Mouse (Mus musculus): Measurements from ENCODE around the gene Ipo9. TPM values are rescaled to one million over a fixed set of nuclear protein-coding genes. Genes with fewer than 3 reads are reported as not detected.

The Ipo9 gene
- polyA plus RNA-seq (2014; fragmentation: Nextera tagmentation; extraction: Ambion mirVana), result 114 and 135 TPM in 2 replicates

DNA sequence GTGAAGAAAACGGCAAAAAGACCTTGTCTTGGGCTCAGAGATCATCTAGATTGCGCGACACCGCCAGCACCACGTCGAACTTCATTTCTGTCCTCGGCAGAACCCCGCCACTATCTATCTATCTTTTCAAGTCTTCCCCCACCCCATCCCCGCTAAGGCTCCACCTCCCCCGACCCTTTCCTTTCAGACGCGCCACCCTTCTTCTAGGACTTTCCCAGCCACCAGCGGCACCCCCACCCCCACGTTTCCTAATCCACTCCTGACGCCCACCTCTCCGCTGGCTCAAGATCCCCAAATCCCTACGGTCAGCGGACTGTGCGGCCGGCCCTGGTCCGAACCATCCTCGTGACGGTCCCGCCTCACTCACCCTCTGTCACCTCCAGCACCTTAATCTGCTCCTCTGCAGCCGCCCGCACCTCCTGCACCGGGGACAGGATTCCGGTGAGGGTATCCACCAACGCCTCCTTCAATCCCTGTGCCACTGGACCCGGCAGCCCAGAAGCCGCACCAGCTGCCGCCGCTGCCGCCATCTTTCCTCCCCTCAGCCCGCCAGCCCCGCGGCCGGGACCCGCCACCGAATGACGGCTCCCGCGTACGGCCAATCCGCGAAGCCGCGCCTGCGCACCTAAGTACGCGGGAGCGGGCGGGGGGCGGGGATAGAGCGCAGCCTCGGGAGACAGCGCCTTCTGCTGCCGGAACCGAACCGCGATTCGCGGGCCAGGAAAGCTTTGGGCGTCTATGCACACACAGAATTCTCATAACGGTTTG is at the start of gene Ipo9:
Gene Ipo9 (minus strand): TSS at position 599 of the 768 bp plus-strand sequence.
- DNase-seq (ENCODE audit: low spot score) (peak; percentile 96), ATAC-seq (peak; percentile 96)
- Histone ChIP-seq H3K9ac (ENCODE audit: low read length) (peak within 1 kb of the TSS; percentile 94), H3K4me1 (ENCODE audit: control insufficient read depth, insufficient read depth, low read length) (peaks cover 20% of the 10 kb centered on the region), H3K9me3 (replicated peaks; ENCODE audit: control insufficient read depth, low read length) (no peaks in the 10 kb centered on the region), H3K27ac (ENCODE audit: low read depth, low read length) (peak within 1 kb of the TSS; percentile 86), H3K36me3 (ENCODE audit: control insufficient read depth, insufficient read depth, low read length) (peaks cover 20% of the 10 kb centered on the region), H3K4me2 (ENCODE audit: low read length) (peak within 1 kb of the TSS; percentile 57), H3K27me3 (replicated peaks; ENCODE audit: control insufficient read depth, insufficient read depth, low read length) (no peaks in the 10 kb centered on the region), H3K4me3 (ENCODE audit: low read depth, low read length) (peak within 1 kb of the TSS; percentile 95)
- WGBS, result under 1% methylated on average over 65 of the region's 65 CpGs

DNA sequence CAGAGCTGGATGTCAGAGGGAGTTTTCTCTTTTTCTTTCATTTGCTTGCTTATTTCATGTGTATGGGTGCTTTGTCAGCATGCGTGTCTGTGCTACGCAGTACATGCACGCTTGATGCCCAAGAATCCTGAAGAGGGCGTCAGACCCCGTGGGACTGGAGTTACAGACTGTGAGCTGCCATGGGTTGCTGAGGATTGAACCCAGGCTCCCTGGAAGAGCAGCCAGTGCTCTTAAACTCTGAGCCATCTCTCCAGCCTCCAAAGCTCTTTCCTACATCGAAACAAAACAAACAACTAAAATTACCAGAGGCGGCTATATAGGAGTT is 45.2 kb upstream of the Ipo9 start:
- DNase-seq (ENCODE audit: low spot score) (no peak), ATAC-seq (no peak)
- H3K27ac ChIP-seq (ENCODE audit: low read depth, low read length), result peak overlapping the region; percentile 33; the same call in 1 of the 2 replicates
- H3K4me2 ChIP-seq (ENCODE audit: low read length), result no peak overlapping the region
- no peak overlapping the region for H3K9ac ChIP-seq (ENCODE audit: low read length)
- H3K4me3 ChIP-seq (ENCODE audit: low read depth, low read length), result no peak overlapping the region
- no peaks in the 10 kb centered on the region for H3K9me3 ChIP-seq (replicated peaks; ENCODE audit: control insufficient read depth, low read length)
- 88% methylated on average over 7 of the region's 7 CpGs for WGBS
- H3K4me1 ChIP-seq (ENCODE audit: control insufficient read depth, insufficient read depth, low read length), result no peaks in the 10 kb centered on the region
- peaks cover 24% of the 10 kb centered on the region for H3K36me3 ChIP-seq (ENCODE audit: control insufficient read depth, insufficient read depth, low read length)
- H3K27me3 ChIP-seq (replicated peaks; ENCODE audit: control insufficient read depth, insufficient read depth, low read length), result no peaks in the 10 kb centered on the region

DNA sequence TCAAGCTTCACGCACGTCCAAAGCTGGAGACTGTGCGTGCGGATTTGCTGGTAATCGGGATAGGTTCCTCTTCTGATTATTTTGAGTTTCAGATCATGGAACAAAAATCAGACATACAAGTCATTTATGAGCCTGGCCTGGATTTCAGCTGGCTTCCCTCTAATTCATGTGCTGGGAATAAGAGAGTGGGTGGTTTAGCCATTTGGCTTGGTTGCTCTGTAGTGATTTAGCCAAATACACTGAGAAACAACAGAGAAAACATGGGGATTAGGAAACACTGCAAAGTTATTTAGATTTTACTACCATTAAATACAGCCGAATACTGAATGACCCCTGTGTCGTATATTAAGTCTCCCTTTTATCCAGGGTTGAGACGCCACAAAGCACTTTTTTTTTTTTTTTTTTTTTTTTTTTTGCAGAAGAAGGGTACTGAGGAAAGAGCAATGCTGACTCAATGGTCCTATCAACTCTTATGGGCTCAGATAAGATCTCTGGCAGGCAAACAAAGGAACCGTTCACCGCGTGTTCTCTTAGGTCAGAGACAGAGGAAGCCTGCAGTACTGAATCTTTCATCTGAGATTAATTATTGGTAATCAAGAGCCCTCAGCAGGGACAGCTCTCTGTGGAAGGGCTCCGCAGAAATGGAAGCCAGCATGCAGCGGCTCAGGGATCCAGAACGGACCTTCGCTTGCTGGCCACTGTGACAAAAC is 44.7 kb upstream of the Ipo9 start:
- Histone ChIP-seq H3K4me2 (ENCODE audit: low read length) (no peak overlapping the region), H3K9me3 (replicated peaks; ENCODE audit: control insufficient read depth, low read length) (no peaks in the 10 kb centered on the region), H3K4me3 (ENCODE audit: low read depth, low read length) (no peak overlapping the region), H3K4me1 (ENCODE audit: control insufficient read depth, insufficient read depth, low read length) (no peaks in the 10 kb centered on the region), H3K36me3 (ENCODE audit: control insufficient read depth, insufficient read depth, low read length) (peaks cover 30% of the 10 kb centered on the region), H3K9ac (ENCODE audit: low read length) (no peak overlapping the region), H3K27me3 (replicated peaks; ENCODE audit: control insufficient read depth, insufficient read depth, low read length) (no peaks in the 10 kb centered on the region), H3K27ac (ENCODE audit: low read depth, low read length) (peak overlapping the region; percentile 33; the same call in 1 of the 2 replicates)
- 65% methylated on average over 15 of the region's 15 CpGs for whole genome bisulfite sequencing
- DNase-seq (ENCODE audit: low spot score) (no peak), ATAC-seq (no peak)

DNA sequence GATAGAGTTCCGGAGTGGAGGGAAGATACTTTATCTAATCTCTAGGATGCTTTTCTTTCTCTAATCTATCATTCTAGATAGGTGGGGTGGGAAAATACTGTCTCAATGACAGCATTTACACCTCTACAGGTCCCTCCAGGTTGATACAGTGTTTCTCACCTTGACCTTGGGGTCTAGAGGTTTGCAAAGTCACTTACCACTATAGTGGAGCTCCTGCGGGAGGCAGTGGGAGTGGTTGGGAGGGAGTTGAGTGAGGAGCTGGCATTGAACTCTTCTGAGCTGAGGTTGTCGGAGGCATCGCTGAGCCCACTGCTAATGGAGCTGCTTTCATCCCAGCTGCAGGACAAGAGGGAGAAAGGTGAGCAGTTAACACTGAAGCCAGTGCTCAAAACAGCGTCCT is 42.2 kb upstream of the Ipo9 start:
- DNase-seq (ENCODE audit: low spot score), result no peak
- Histone ChIP-seq H3K27me3 (replicated peaks; ENCODE audit: control insufficient read depth, insufficient read depth, low read length) (no peaks in the 10 kb centered on the region), H3K36me3 (ENCODE audit: control insufficient read depth, insufficient read depth, low read length) (peaks cover 51% of the 10 kb centered on the region), H3K9ac (ENCODE audit: low read length) (no peak overlapping the region), H3K4me3 (ENCODE audit: low read depth, low read length) (no peak overlapping the region), H3K4me1 (ENCODE audit: control insufficient read depth, insufficient read depth, low read length) (no peaks in the 10 kb centered on the region), H3K27ac (ENCODE audit: low read depth, low read length) (no peak overlapping the region), H3K4me2 (ENCODE audit: low read length) (no peak overlapping the region), H3K9me3 (replicated peaks; ENCODE audit: control insufficient read depth, low read length) (no peaks in the 10 kb centered on the region)
- 80% methylated on average over 5 of the region's 5 CpGs for WGBS
- ATAC-seq, result no peak

DNA sequence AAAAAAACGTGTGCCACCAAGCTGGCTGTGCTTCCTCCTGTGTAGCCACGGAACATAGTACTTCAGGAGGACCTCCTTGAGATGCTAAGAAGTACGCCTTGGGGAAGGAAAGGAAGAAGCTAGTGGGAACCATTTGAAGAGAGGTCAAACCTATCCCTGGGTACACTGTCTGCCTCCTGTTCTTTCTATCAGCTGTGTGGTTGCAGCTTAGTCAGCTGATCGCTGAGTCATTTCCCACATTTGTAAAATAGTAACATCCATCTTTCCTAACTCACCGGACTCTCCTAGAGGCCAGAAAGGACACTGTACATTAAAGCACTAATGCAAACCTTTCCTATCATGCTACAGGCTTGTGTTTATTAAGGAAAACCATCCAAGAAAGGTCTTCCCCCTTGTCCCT is 41.4 kb upstream of the Ipo9 start:
- no peaks in the 10 kb centered on the region for H3K4me1 ChIP-seq (ENCODE audit: control insufficient read depth, insufficient read depth, low read length)
- 91% methylated on average over 5 of the region's 5 CpGs for WGBS
- DNase-seq (ENCODE audit: low spot score), result no peak

DNA sequence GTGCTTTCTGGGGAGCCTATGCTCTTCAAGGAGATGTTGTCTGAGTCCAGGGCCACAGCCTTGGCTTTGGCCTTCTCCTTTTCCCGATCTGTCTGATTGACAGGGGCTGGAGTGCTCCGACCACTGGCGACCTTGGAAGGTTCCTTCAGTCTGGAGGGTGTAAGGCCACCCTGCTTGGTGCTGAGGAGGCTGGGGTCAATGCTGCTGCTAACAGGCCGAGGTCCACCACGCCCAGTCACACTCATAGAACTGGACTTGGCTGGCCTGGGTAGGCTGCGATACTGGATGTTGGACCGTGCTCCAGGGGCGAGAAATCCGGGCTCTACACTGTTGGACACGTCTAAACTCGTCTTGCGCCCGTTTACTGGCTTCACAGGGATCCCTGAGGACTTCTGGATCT is 40.2 kb upstream of the Ipo9 start:
- ATAC-seq (no peak), DNase-seq (ENCODE audit: low spot score) (no peak)
- H3K9ac ChIP-seq (ENCODE audit: low read length), result no peak overlapping the region
- H3K4me2 ChIP-seq (ENCODE audit: low read length), result no peak overlapping the region
- H3K36me3 ChIP-seq (ENCODE audit: control insufficient read depth, insufficient read depth, low read length), result peaks cover 69% of the 10 kb centered on the region
- 91% methylated on average over 13 of the region's 13 CpGs for WGBS
- no peak overlapping the region for H3K27ac ChIP-seq (ENCODE audit: low read depth, low read length)
- H3K27me3 ChIP-seq (replicated peaks; ENCODE audit: control insufficient read depth, insufficient read depth, low read length), result no peaks in the 10 kb centered on the region
- no peak overlapping the region for H3K4me3 ChIP-seq (ENCODE audit: low read depth, low read length)
- H3K9me3 ChIP-seq (replicated peaks; ENCODE audit: control insufficient read depth, low read length), result no peaks in the 10 kb centered on the region
- no peaks in the 10 kb centered on the region for H3K4me1 ChIP-seq (ENCODE audit: control insufficient read depth, insufficient read depth, low read length)

More for the DNA sequence above, 41.4 kb upstream of the Ipo9 start:
- Histone ChIP-seq H3K9me3 (replicated peaks; ENCODE audit: control insufficient read depth, low read length) (no peaks in the 10 kb centered on the region), H3K27ac (ENCODE audit: low read depth, low read length) (no peak overlapping the region), H3K27me3 (replicated peaks; ENCODE audit: control insufficient read depth, insufficient read depth, low read length) (no peaks in the 10 kb centered on the region), H3K9ac (ENCODE audit: low read length) (no peak overlapping the region), H3K4me3 (ENCODE audit: low read depth, low read length) (no peak overlapping the region), H3K4me2 (ENCODE audit: low read length) (no peak overlapping the region), H3K36me3 (ENCODE audit: control insufficient read depth, insufficient read depth, low read length) (peaks cover 57% of the 10 kb centered on the region)
- no peak for ATAC-seq

DNA sequence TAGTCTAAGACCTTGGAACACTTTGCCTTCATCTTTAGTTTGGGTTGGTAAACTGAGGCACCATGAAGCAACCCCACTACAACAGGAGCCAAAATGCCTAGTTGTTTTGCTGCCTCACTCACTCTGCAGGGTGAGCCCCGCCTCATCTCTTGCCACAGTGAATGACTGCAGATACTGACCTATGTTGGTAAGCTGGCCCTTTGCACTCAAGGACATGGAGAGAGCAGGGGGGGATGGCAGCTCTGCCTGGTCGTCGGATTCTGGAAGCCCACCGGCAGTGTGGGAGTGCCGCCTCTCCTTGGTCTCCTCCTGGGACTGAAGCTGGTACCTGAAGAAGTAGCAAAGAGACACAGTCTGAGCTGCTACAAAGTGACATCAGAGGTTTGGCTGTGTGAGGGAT is 37.2 kb upstream of the Ipo9 start:
- Histone ChIP-seq H3K4me1 (ENCODE audit: control insufficient read depth, insufficient read depth, low read length) (no peaks in the 10 kb centered on the region), H3K4me2 (ENCODE audit: low read length) (no peak overlapping the region), H3K4me3 (ENCODE audit: low read depth, low read length) (no peak overlapping the region), H3K27ac (ENCODE audit: low read depth, low read length) (no peak overlapping the region), H3K9me3 (replicated peaks; ENCODE audit: control insufficient read depth, low read length) (no peaks in the 10 kb centered on the region), H3K9ac (ENCODE audit: low read length) (no peak overlapping the region), H3K36me3 (ENCODE audit: control insufficient read depth, insufficient read depth, low read length) (peaks cover 97% of the 10 kb centered on the region), H3K27me3 (replicated peaks; ENCODE audit: control insufficient read depth, insufficient read depth, low read length) (no peaks in the 10 kb centered on the region)
- 92% methylated on average over 5 of the region's 5 CpGs for WGBS
- no peak for DNase-seq (ENCODE audit: low spot score)
- ATAC-seq, result no peak

DNA sequence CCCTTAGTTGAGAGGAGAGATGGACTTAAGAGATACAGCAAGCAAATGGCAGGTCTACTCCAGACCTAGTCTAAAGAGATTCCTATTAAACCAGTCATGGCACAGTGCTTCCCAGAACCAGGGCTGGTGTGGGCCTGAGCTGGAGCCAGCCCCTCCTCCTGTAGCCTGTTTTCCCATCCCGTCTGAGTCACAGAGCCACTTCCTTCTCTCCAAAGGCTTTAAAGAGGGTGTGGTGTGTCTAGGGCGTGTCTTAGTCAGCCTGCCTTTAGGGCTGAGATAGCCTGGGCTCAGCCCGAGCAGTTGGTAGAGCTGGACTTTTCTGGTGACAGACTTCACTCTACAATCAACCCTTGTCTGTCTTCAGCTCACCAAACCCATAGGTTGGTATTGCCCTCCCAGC is 36.6 kb upstream of the Ipo9 start:
- 69% methylated on average over 3 of the region's 3 CpGs for WGBS

DNA sequence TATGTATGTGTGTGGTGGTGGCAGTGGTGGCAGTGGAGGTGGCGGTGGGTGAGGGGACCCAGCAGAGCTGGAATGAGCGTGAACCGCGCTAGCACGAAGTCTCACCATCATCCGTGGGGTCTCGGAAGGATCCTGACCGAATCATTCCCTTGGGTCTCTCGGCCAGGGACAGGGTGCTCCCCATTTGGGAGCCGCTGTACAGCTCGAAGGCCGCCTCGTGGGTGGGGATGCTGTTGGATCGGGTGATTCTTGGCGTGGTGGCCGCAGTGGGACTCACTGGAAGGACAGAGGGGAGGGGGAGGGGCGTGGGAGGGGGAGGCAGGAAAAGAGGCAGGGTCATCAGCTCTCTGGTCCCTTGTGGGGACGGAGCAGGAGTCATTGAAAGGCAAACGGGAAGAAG is 35.4 kb upstream of the Ipo9 start:
- DNase-seq (ENCODE audit: low spot score) (no peak), ATAC-seq (no peak)
- no peak overlapping the region for H3K4me2 ChIP-seq (ENCODE audit: low read length)
- WGBS, result 92% methylated on average over 18 of the region's 19 CpGs
- peaks cover 85% of the 10 kb centered on the region for H3K36me3 ChIP-seq (ENCODE audit: control insufficient read depth, insufficient read depth, low read length)
- H3K27me3 ChIP-seq (replicated peaks; ENCODE audit: control insufficient read depth, insufficient read depth, low read length), result no peaks in the 10 kb centered on the region
- no peaks in the 10 kb centered on the region for H3K9me3 ChIP-seq (replicated peaks; ENCODE audit: control insufficient read depth, low read length)
- no peak overlapping the region for H3K9ac ChIP-seq (ENCODE audit: low read length)
- no peak overlapping the region for H3K4me3 ChIP-seq (ENCODE audit: low read depth, low read length)
- H3K27ac ChIP-seq (ENCODE audit: low read depth, low read length), result no peak overlapping the region
- no peaks in the 10 kb centered on the region for H3K4me1 ChIP-seq (ENCODE audit: control insufficient read depth, insufficient read depth, low read length)

More for the DNA sequence above, 36.6 kb upstream of the Ipo9 start:
- no peak for DNase-seq (ENCODE audit: low spot score)
- H3K27me3 ChIP-seq (replicated peaks; ENCODE audit: control insufficient read depth, insufficient read depth, low read length), result no peaks in the 10 kb centered on the region
- no peak overlapping the region for H3K4me2 ChIP-seq (ENCODE audit: low read length)
- no peak overlapping the region for H3K27ac ChIP-seq (ENCODE audit: low read depth, low read length)
- ATAC-seq, result no peak
- no peaks in the 10 kb centered on the region for H3K4me1 ChIP-seq (ENCODE audit: control insufficient read depth, insufficient read depth, low read length)
- H3K9me3 ChIP-seq (replicated peaks; ENCODE audit: control insufficient read depth, low read length), result no peaks in the 10 kb centered on the region
- no peak overlapping the region for H3K9ac ChIP-seq (ENCODE audit: low read length)
- peaks cover 96% of the 10 kb centered on the region for H3K36me3 ChIP-seq (ENCODE audit: control insufficient read depth, insufficient read depth, low read length)
- H3K4me3 ChIP-seq (ENCODE audit: low read depth, low read length), result no peak overlapping the region
